Mouse (Mus musculus) heart, embryonic 13.5 days (tissue): ENCODE measurements around the gene Brat1. TPM values are rescaled to one million over a fixed set of nuclear protein-coding genes. Genes with fewer than 3 reads are reported as not detected.

ENCODE experiments used
- polyA plus RNA-seq: library from polyadenylated mRNA; unstranded; fragments of >200 nt; fragmentation: Nextera tagmentation; extraction: Ambion mirVana; gene quantifications from 2 replicates; pipeline ENCODE4 v1.2.1, GENCODE M21; 2015

Brat1 gene
- polyA plus RNA-seq, 1 experiment from 2014 or later, result 13.9 TPM

Other genes starting within 250 kb of the Brat1 start
- 16.2 and 17.5 TPM in 2 replicates for gene Chst12, start 199.5 kb upstream of the Brat1 start, polyA plus RNA-seq
- gene Grifin, start 139.9 kb upstream of the Brat1 start, polyA plus RNA-seq, result not detected in 2 replicates
- 3.3 and 3.5 TPM in 2 replicates for gene Lfng, start 97.7 kb upstream of the Brat1 start, polyA plus RNA-seq
- gene Ttyh3, start 56.0 kb upstream of the Brat1 start, polyA plus RNA-seq, result 25.0 and 25.4 TPM in 2 replicates
- 8.0 and 10.3 TPM in 2 replicates for gene Iqce, start 2.6 kb upstream of the Brat1 start, polyA plus RNA-seq
- 0.59 and 0.60 TPM in 2 replicates for gene Amz1, start 19.1 kb downstream of the Brat1 start, polyA plus RNA-seq
- gene Gna12, start 125.4 kb downstream of the Brat1 start, polyA plus RNA-seq, result 9.4 and 10.9 TPM in 2 replicates